Mouse (Mus musculus) R1 (cell line): ENCODE data around the gene Olfr839-ps1.

Source experiments
- DNase-seq: peaks from one replicate; pipeline ENCODE4 v3.0.0-alpha.2; 2018; ENCODE audit warnings: low read depth, low spot score

The Olfr839-ps1 gene

DNA sequence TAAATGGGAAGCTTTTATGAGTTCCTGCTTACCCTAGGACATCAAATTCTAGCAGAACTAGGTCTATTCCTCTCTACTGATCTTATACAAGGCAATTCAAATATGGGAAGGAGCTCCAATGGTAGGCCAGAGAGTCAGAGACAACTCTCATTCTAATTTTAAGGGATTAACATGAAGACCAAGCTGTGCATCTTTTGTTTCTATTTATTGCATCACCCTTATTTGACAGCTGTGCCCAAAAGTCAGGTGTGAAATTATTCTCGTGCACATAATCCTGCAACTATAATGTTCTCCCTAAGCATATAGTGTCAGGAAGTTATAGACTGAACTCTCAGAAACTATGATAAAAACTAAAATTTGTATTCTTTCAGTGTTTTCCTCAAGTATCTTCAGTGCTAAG is at the start of gene Olfr839-ps1:
Gene Olfr839-ps1, minus strand, starts transcription at position 101 of the 400 bp plus-strand sequence.
- no peak for DNase-seq

DNA sequence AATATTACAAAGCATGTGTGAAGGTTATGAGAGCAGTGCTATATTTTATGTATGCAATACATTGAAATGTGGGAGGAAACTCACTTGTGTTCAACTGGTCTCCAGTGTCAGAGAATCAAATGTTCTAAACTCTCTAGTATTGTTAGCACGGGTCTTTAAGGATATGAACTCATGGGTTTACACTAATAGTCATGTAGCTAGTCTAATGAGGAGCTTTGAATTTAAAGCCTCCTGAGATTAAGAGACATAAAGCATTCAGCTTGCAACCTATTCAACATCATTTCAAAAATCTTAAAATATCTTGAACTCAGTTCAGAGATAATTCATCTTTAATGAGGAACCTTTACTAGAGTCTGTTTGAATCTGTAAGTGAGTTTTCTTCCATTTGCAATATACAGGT is 41.1 kb downstream of the Olfr839-ps1 start, which contains the start of gene Olfr837:
Gene Olfr837, plus strand, starts transcription at position 301 of the 400 bp plus-strand sequence.
- no peak for DNase-seq

DNA sequence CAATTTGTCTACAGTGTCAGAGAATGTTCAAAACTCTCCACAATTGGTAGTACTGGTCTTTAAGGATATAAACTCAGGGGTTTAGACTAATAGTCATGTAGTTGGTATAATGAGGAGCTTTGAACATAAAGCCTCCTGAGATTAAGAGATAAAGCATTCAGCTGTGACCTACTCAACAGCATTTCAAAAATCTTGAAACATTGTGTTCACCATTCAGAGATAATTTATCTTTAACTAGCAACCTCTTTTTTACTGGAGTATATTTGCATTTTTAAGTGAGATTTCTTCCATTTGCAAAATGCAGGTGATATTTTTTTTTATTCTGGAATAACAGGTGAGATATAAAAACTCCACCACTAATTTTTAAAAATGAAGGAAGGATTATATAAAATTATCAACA is 57.0 kb downstream of the Olfr839-ps1 start, which contains the start of gene Olfr836:
Gene Olfr836, plus strand, starts transcription at position 301 of the 400 bp plus-strand sequence.
- no peak for DNase-seq
